Mouse (Mus musculus) cerebellum, adult 9-11 months (tissue): ENCODE measurements around the gene Olfr455.
A peak's percentile ranks its signal among the peaks of the same experiment; 100 is the strongest.

Experiments used
- DNase-seq: peaks from one replicate; pipeline ENCODE4 v3.0.0; 2022

Olfr455 gene

GRCm38 (mm10) chr6:42547461-42547860, at the start of gene Olfr455:
Gene Olfr455 (minus strand): TSS chr6:42547587.
- no peak for DNase-seq

GRCm38 (mm10) chr6:42593138-42593882, 45.9 kb upstream of the Olfr455 start:
- no peak for DNase-seq

- no peak for DNase-seq
These were observed 39.2 kb upstream of the Olfr455 start for GRCm38 (mm10) chr6:42586569-42586968.

DNA sequence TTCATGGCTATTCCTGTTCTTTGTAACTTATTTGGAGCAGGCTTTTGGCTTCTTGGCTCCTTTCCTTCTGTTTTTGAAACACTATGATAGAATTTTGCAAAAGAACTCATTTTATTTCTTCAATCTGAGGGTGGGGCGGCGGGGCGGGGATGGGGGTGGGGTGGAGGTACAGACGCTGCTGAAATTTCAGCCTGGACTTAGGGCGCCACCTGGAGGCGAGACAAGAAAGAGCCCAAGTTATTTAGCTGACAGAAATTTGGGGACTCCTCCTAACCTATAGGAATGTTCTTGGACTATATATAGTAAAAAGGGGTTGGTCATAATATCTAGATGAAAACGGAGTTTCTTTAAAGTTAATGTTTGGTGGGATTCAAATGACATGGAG, 36.1 kb upstream of the Olfr455 start:
- DNase-seq, result peak; percentile 23

GRCm38 (mm10) chr6:42582741-42583487, 35.5 kb upstream of the Olfr455 start:
- DNase-seq, result no peak

GRCm38 (mm10) chr6:42578678-42579077, 31.3 kb upstream of the Olfr455 start:
- no peak for DNase-seq

- DNase-seq, result no peak
These were observed 30.0 kb upstream of the Olfr455 start for GRCm38 (mm10) chr6:42577433-42577832.

DNA sequence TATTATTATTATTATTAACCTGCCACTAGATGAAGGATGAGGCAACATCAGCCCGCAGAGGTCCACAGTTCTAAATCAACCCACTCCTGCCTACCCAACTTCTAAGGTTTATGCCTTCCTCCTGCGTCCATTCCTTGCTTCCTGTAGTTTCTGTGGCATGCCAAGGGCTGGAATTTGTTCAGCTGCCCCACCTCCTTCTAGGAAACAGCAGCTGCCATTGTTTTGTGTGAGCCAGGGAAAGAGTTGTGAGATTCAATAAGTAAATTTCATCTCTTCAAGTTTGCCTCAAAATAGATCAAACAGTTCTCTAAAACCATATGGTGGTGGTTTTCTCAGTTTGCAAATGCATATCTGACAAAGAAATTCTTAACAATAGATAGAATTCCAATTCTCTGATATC, 20.8 kb upstream of the Olfr455 start:
- no peak for DNase-seq

- no peak for DNase-seq
These were observed 18.8 kb upstream of the Olfr455 start for GRCm38 (mm10) chr6:42566076-42566598.

DNA sequence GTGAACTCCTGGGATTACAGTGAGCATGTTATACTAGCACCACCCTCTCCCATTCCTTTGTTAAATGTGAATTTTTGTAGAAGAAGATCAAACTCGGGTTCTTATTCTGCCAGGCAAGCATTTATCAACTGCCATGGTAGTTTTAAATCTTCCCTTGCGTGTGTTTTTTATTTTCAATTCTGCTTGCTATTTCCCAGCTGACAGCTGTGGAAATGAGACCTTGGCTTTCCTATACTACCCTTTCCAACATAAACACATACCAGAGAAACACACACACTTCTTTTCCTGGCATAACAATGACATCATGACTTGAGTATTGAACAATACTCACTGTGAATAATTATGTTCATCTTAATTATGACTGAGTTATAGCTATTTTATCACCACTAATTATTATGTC, 14.9 kb upstream of the Olfr455 start:
- no peak for DNase-seq

DNA sequence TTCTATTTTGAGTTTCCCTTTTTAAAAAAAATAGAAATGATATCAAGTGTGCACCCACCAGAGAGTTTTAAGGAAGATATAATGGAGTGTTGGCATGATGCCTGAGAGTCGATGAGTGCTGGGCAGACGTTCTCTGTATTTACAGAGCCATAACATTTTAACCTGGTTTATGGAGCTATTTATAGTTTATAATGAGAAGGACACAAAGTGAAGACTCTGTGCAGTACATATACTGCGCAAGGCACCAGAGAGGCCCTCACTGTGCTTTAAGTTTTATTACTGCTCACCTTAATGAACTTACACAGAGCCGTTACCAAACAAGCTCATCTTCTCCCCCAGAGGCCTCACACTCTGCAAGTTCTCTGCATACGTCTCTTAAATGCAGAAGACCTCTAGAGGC, 13.5 kb upstream of the Olfr455 start:
- DNase-seq, result no peak

DNA sequence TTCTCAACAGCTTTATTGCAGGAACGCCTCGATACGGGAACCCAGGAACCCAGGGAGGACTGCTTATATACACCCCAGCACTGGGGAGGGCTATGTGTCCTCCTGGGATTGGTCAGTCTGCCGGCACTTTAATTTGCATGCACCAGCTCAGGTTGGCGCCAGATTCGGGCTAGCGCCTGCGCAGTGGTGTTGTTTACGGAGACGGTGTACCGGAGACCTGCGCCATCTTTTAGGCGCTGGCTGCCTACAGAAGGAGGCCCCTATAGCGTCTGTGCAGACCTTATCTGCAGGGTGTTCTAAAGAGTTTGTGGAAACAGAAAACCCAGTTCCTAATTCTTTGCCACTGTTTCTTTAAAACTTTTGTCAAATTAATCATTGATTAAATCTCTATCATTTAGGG, 11.3 kb upstream of the Olfr455 start:
- DNase-seq, result no peak

GRCm38 (mm10) chr6:42546180-42546579, 1.2 kb downstream of the Olfr455 start:
- no peak for DNase-seq

GRCm38 (mm10) chr6:42545451-42545885, 1.9 kb downstream of the Olfr455 start:
- no peak for DNase-seq

GRCm38 (mm10) chr6:42544846-42545245, 2.5 kb downstream of the Olfr455 start:
- no peak for DNase-seq

DNA sequence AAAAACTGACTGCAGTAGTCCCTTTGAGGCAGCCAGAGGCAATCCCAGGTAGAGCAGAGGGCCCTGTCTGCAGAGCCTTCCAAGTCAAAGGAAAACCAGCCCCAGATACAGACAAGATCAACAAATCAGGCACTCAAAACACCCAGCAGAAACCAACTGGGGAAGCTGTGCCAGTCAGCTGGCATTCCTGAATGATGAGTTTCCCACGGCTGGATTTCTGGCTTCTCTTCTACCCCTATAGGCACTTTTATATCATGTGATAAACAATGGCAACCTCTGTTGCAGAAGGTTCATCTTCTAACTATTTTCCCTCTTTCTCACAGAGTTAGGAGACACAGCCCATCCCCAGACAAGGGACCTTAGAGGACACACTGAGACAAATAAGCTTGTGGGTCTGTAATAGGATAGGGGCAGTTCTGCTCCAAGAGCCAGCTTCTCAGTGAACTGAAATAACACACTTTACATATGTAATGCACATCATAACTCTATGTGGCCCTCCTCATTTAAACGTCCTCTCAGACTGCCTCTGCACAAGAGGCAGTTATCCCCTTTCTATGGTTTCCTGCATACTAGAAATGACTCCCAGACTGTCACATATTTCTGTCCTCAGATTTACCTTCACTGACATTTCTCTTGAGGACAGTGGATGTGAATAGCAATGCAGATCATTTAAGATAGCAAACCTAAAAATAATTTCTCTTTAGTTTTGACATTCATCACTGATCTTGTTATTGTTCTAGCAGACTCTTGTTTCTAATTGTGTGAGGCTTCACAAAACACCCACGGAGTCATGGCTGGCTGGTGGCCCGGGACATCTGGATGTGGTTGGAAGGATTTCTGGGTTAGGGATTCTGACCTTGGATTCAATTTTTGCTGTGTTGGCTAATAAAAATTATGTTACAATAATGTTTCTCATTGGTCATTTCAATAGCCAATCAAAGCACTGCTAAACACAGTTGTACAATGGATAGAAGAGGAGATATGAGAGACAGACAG, 5.1 kb downstream of the Olfr455 start:
- DNase-seq, result no peak

GRCm38 (mm10) chr6:42540681-42541080, 6.7 kb downstream of the Olfr455 start:
- DNase-seq, result no peak

DNA sequence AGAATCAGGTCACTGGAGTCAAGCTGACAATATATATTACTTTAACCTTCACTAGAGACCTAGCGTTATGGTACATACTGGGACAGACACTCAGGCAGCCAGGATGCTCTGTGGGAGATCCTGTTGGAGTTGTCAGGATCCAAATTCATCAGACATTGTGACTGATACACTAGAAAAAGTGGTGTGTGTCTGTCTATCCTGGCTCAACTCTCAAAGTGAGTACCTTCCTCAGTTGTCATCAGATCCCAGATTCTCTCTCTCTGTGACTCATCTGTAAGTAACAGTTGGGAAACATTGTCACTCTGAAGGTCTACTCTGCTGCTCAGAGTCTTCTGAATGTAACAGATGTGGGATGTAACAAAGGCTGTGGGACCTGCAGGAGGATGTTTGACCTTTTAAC, 7.7 kb downstream of the Olfr455 start:
- DNase-seq, result no peak

DNA sequence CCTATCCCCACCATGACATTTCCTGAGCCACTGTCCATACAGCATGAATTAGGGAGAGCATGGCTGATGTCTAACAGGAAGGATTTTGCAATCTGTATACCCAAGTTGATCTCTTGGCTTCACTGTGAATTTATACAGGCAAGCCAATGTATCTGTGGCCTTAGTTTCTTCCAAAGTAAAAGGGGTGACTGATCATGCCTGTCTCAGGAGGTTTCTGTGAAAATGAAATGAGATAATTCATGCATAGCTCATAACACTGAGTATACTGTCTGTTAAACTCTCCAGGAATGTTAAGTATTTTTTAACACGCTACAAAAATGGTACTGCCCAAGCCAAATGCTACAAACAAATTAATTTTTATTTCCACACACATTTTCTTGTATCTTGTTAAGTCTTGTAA, 33.9 kb downstream of the Olfr455 start:
- DNase-seq, result no peak

GRCm38 (mm10) chr6:42509311-42509710, 38.1 kb downstream of the Olfr455 start:
- no peak for DNase-seq

- DNase-seq, result no peak
These were observed 43.9 kb downstream of the Olfr455 start for GRCm38 (mm10) chr6:42503478-42503877.

DNA sequence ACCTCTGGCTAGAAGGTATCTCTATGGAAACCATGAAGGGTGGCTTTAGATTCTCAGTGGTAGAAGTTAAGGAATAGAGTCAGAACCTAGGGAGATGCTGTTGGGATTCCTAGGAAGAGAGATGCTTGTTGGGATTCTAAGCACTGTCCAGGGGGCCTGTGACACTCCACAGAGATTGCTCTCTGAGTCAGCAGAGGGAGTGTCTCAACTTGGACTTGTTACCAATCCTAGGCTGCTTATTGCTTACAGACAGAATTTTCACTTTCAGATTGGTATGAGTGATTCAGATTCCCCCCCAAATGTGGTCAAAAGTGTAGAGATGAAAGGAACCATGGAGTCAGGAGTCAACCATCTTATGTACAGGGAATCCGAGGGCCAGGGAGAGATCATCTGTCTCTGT, 57.7 kb downstream of the Olfr455 start:
- DNase-seq, result no peak

GRCm38 (mm10) chr6:42487114-42487513, 60.3 kb downstream of the Olfr455 start, which contains the start of gene Olfr456:
Gene Olfr456 (minus strand): TSS chr6:42487214.
- DNase-seq, result no peak
